Mouse (Mus musculus) embryonic fibroblast, embryonic 13.5 days (primary cell): ENCODE measurements around the gene Atrnl1.

Source experiments
- CTCF ChIP-seq: IDR thresholded peaks from 2 replicates; pipeline ENCODE4 v1.5.1; 2011; ENCODE audit warnings: mild to moderate bottlenecking, control low read depth, low read length, moderate library complexity, borderline replicate concordance; ENCODE audit not compliant: insufficient read depth
- POLR2A ChIP-seq: IDR thresholded peaks from 2 replicates; pipeline ENCODE4 v1.6.1; 2011; ENCODE audit warnings: low read depth, mild to moderate bottlenecking, control low read depth, low read length, moderate library complexity

DNA sequence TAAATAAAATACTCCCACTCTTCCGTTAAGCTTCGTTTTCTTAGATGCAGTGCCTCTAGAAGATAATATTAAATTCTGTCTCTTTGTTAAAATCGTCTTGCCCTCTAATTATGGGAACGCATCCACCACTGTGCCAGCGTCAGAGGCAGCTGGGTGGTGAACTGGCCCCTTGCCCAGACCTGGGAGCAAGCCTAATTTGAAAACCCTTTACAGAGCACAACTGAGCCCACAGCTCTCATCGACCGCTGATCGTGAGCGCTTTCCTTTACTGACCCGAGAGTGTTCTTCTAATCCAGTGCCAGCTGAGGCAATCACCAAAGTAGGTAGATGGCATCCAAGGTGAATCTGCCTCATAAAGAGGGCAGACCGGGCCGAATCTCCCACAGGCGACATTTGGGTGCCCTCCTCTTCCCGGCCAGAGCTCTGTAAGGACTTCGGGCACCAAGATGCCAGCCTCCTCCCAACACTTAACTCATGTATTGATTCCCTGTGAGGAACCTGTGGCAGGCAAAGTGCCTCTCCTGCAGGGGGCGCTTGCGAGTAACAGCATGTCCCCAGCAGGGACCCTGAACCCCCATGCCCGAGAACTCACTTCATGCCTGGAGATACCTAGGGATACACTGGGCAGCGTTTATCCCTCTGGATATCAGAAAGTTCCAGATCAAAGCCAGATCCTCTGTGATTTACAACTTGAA, 507.5 kb downstream of the Atrnl1 start:
- TF ChIP-seq CTCF: no peak
- TF ChIP-seq POLR2A: no peak
